8 mouse cellular contexts compared by ENCODE assay signal in the genomic region with DNA sequence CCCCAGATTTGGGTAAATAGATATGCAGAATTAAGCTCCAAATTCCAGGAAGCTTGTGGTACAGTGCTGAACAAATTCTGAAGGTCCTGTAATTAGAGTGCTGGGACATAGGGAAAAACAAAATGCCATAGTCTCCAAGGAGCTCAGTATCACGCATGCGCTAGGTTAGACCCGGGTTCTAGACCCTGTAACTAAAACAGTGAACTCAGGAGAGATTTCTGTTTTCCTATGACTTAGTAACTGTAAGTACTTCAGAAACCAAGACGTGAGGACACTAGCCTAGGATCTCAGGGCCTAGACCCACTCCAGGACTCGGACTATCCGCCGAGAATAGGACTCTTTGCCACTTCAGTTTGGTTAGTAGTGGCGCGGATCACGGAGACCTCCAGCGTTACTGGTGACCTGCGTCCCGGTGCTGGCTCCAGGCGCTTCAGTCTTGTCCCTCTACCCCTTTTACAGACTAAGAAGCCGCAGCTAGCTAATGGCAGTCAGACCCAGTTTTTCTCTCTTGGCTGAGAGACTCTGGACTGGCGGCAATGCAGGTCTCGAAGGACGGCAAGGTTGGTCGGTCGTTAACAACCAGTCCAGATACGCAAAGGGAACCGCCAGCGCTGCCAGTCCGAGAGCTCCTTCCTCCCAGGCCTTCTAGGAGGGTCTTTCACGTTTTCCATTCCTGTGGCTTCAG. TPM values are rescaled to one million over a fixed set of nuclear protein-coding genes. Genes with fewer than 3 reads are reported as not detected.
A peak's percentile ranks its signal among the peaks of the same experiment; 100 is the strongest.
DNase-seq lines count a peak whose midpoint lies in the region; ATAC-seq and TF ChIP-seq lines count a peak whose summit lies in the region.

No protein-coding gene starts in this region.

- 3% methylated on average over 25 of the region's 25 CpGs for WGBS in forebrain, embryonic 15.5 days
- WGBS in intestine, embryonic 16.5 days = 1% methylated on average over 25 of the region's 25 CpGs
- 1% methylated on average over 25 of the region's 25 CpGs for WGBS in liver, postnatal 0 days (ENCODE audit: insufficient replicate concordance)
- 1% methylated on average over 25 of the region's 25 CpGs for WGBS in small intestine, adult 2 months

- no peaks in the 10 kb centered on the region for H3K27me3 ChIP-seq in forebrain, embryonic 15.5 days
- H3K27me3 ChIP-seq in intestine, embryonic 16.5 days (replicated peaks; ENCODE audit: control insufficient read depth, insufficient read depth, low read length) = no peaks in the 10 kb centered on the region
- H3K27me3 ChIP-seq in liver, postnatal 0 days (ENCODE audit: insufficient read depth, low read length) = no peaks in the 10 kb centered on the region
- H3K27me3 ChIP-seq in small intestine, adult 2 months (ENCODE audit: control insufficient read depth, insufficient read depth, low read length) = no peaks in the 10 kb centered on the region

- H3K9me3 ChIP-seq in forebrain, embryonic 15.5 days = no peaks in the 10 kb centered on the region
- no peaks in the 10 kb centered on the region for H3K9me3 ChIP-seq in intestine, embryonic 16.5 days (ENCODE audit: control insufficient read depth, low read length)
- H3K9me3 ChIP-seq in liver, postnatal 0 days (ENCODE audit: low read length) = no peaks in the 10 kb centered on the region

- no peak for TF ChIP-seq EP300 in liver, postnatal 0 days (IDR thresholded peaks at IDR 0.05; ENCODE audit: low read depth)

- no peak for TF ChIP-seq CTCF in liver, postnatal 0 days (IDR thresholded peaks at IDR 0.05; ENCODE audit: low read depth)
- TF ChIP-seq CTCF in small intestine, adult 2 months (IDR thresholded peaks at IDR 0.05; ENCODE audit: extremely low read depth, insufficient read length, insufficient replicate concordance, low read depth, low read length) = no peak

- peak; percentile 60 for DNase-seq in 3134 (ENCODE audit: extremely low read depth, insufficient read length, low spot score)
- DNase-seq in B cell, adult 2 months = peak; percentile 50 to 56
- DNase-seq in c-Kit-positive CD71-positive TER-119-positive erythroid progenitor cells, embryonic 14.5 days (ENCODE audit: low spot score) = peak; percentile 34
- DNase-seq in liver, postnatal 0 days = peak; percentile 49
- DNase-seq in urinary bladder, postnatal 10 days (ENCODE audit: low spot score) = no peak

- no peaks in the 10 kb centered on the region for H3K36me3 ChIP-seq in forebrain, embryonic 15.5 days
- no peaks in the 10 kb centered on the region for H3K36me3 ChIP-seq in intestine, embryonic 16.5 days (ENCODE audit: control insufficient read depth, insufficient read depth, low read length)
- no peaks in the 10 kb centered on the region; the same call in 1 of the 2 replicates for H3K36me3 ChIP-seq in liver, postnatal 0 days (replicated peaks; ENCODE audit: insufficient read depth, low read length)
- H3K36me3 ChIP-seq in small intestine, adult 2 months (ENCODE audit: control insufficient read depth, insufficient read depth, low read length) = peaks cover 2% of the 10 kb centered on the region

- H3K4me1 ChIP-seq in forebrain, embryonic 15.5 days = peaks cover 43% of the 10 kb centered on the region
- peaks cover 40% of the 10 kb centered on the region for H3K4me1 ChIP-seq in intestine, embryonic 16.5 days (ENCODE audit: control insufficient read depth, insufficient read depth, low read length)
- H3K4me1 ChIP-seq in liver, postnatal 0 days (ENCODE audit: insufficient read depth) = peaks cover 44% of the 10 kb centered on the region
- H3K4me1 ChIP-seq in small intestine, adult 2 months (ENCODE audit: control insufficient read depth, insufficient read depth, insufficient read length, low read length) = peaks cover 1% of the 10 kb centered on the region; the same call in 1 of the 2 replicates

- no peak for ATAC-seq in forebrain, embryonic 15.5 days (replicated peaks)
- no peak for ATAC-seq in intestine, embryonic 16.5 days
- ATAC-seq in liver, postnatal 0 days = no peak

- H3K27ac ChIP-seq in forebrain, embryonic 15.5 days (replicated peaks) = peak overlapping the region; percentile 89
- peak overlapping the region; percentile 94 for H3K27ac ChIP-seq in intestine, embryonic 16.5 days (ENCODE audit: low read length)
- H3K27ac ChIP-seq in liver, postnatal 0 days (ENCODE audit: low read depth) = peak overlapping the region; percentile 96
- peak overlapping the region; percentile 81 for H3K27ac ChIP-seq in small intestine, adult 2 months (ENCODE audit: insufficient read depth, low read depth, low read length)

- H3K9ac ChIP-seq in forebrain, embryonic 15.5 days (replicated peaks) = peak overlapping the region; percentile 63
- peak overlapping the region; percentile 90 for H3K9ac ChIP-seq in intestine, embryonic 16.5 days (ENCODE audit: low read depth, low read length)
- peak overlapping the region; percentile 89 for H3K9ac ChIP-seq in liver, postnatal 0 days (replicated peaks)

- TF ChIP-seq POLR2A in small intestine, adult 2 months (IDR thresholded peaks at IDR 0.05; ENCODE audit: low read depth, low read length) = no peak

- peak overlapping the region; percentile 91 for H3K4me2 ChIP-seq in forebrain, embryonic 15.5 days (replicated peaks)
- peak overlapping the region; percentile 72 for H3K4me2 ChIP-seq in intestine, embryonic 16.5 days (ENCODE audit: low read depth, low read length)
- peak overlapping the region; percentile 92 for H3K4me2 ChIP-seq in liver, postnatal 0 days (ENCODE audit: low read depth, low read length)

- peak overlapping the region; percentile 78 for H3K4me3 ChIP-seq in forebrain, embryonic 15.5 days
- peak overlapping the region; percentile 76 for H3K4me3 ChIP-seq in intestine, embryonic 16.5 days (ENCODE audit: low read length)
- H3K4me3 ChIP-seq in liver, postnatal 0 days (ENCODE audit: low read depth, low read length) = peak overlapping the region; percentile 82
- peak overlapping the region; percentile 64 for H3K4me3 ChIP-seq in small intestine, adult 2 months (ENCODE audit: low read depth, low read length)

RNA-seq across cellular contexts. Expression of gene Mtmr4, which starts 1.0 kb away (rescaled TPM):
- 62.4 and 62.7 TPM in 2 replicates for polyA plus RNA-seq in forebrain, embryonic 15.5 days (2015; fragmentation: Nextera tagmentation; extraction: Ambion mirVana)
- 26.1 and 31.3 TPM in 2 replicates for polyA plus RNA-seq in intestine, embryonic 16.5 days (2015; fragmentation: Nextera tagmentation; extraction: Ambion mirVana)
- 4.8 and 5.6 TPM in 2 replicates for polyA plus RNA-seq in liver, postnatal 0 days (2015; fragmentation: Nextera tagmentation; extraction: Ambion mirVana)
- polyA plus RNA-seq in small intestine, adult 2 months (2012; rRNA removed) = 28.3 and 60.0 TPM in 2 replicates

RNA-seq across cellular contexts. Expression of gene Sept4, which starts 22.3 kb away (rescaled TPM):
- polyA plus RNA-seq in forebrain, embryonic 15.5 days (2015; fragmentation: Nextera tagmentation; extraction: Ambion mirVana) = 18.0 and 22.2 TPM in 2 replicates
- 30.6 and 31.4 TPM in 2 replicates for polyA plus RNA-seq in intestine, embryonic 16.5 days (2015; fragmentation: Nextera tagmentation; extraction: Ambion mirVana)
- 21.7 and 22.0 TPM in 2 replicates for polyA plus RNA-seq in liver, postnatal 0 days (2015; fragmentation: Nextera tagmentation; extraction: Ambion mirVana)
- 11.3 and 19.8 TPM in 2 replicates for polyA plus RNA-seq in small intestine, adult 2 months (2012; rRNA removed)

RNA-seq across cellular contexts. Expression of gene Gm11492, which starts 24.5 kb away (rescaled TPM):
- polyA plus RNA-seq in forebrain, embryonic 15.5 days (2015; fragmentation: Nextera tagmentation; extraction: Ambion mirVana) = not detected in 2 replicates
- not detected in 2 replicates for polyA plus RNA-seq in intestine, embryonic 16.5 days (2015; fragmentation: Nextera tagmentation; extraction: Ambion mirVana)
- polyA plus RNA-seq in liver, postnatal 0 days (2015; fragmentation: Nextera tagmentation; extraction: Ambion mirVana) = not detected in 2 replicates
- not detected in 2 replicates for polyA plus RNA-seq in small intestine, adult 2 months (2012; rRNA removed)

RNA-seq across cellular contexts. Expression of gene Hsf5, which starts 26.0 kb away (rescaled TPM):
- polyA plus RNA-seq in forebrain, embryonic 15.5 days (2015; fragmentation: Nextera tagmentation; extraction: Ambion mirVana) = 0.48 and 0.55 TPM in 2 replicates
- 0.15 and 0.17 TPM in 2 replicates for polyA plus RNA-seq in intestine, embryonic 16.5 days (2015; fragmentation: Nextera tagmentation; extraction: Ambion mirVana)
- 0.04 TPM in 1 of 2 replicates, not detected in the other for polyA plus RNA-seq in liver, postnatal 0 days (2015; fragmentation: Nextera tagmentation; extraction: Ambion mirVana)
- polyA plus RNA-seq in small intestine, adult 2 months (2012; rRNA removed) = 0.13 and 0.34 TPM in 2 replicates
